Mouse (Mus musculus) embryonic fibroblast, embryonic 13.5 days (primary cell): ENCODE results near the gene Reep3.

Experiments used
- CTCF ChIP-seq: IDR thresholded peaks from 2 replicates; pipeline ENCODE4 v1.5.1; 2011; ENCODE audit warnings: mild to moderate bottlenecking, control low read depth, low read length, moderate library complexity, borderline replicate concordance; ENCODE audit not compliant: insufficient read depth
- POLR2A ChIP-seq: IDR thresholded peaks from 2 replicates; pipeline ENCODE4 v1.6.1; 2011; ENCODE audit warnings: low read depth, mild to moderate bottlenecking, control low read depth, low read length, moderate library complexity

DNA sequence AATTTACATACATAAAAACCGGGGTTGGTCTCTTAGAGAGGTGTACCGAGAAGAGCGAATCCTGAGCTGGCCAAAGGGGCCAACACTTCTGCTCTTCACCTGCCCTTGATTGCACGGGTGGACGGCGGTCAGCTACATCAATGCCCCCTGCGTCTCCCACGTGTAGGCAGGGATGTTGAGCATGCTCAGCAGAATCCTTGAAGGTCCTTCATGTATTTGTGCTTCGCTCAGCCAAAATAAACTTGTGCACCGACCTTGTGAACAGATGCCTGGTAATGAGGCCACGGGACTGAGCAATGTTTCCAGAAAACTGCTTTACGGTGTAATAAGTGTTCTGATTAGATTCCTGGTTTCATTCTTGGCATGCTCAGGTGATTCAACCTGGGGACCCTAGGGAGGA, 67.4 kb downstream of the Reep3 start:
- TF ChIP-seq POLR2A (no peak), CTCF (no peak)
